Mouse (Mus musculus): ENCODE measurements around the gene Sema5a. TPM values are rescaled to one million over a fixed set of nuclear protein-coding genes. Genes with fewer than 3 reads are reported as not detected.
A peak's percentile ranks its signal among the peaks of the same experiment; 100 is the strongest.

Sema5a gene
- polyA plus RNA-seq, 1 experiment from 2014 or later, result 6.5 TPM

DNA sequence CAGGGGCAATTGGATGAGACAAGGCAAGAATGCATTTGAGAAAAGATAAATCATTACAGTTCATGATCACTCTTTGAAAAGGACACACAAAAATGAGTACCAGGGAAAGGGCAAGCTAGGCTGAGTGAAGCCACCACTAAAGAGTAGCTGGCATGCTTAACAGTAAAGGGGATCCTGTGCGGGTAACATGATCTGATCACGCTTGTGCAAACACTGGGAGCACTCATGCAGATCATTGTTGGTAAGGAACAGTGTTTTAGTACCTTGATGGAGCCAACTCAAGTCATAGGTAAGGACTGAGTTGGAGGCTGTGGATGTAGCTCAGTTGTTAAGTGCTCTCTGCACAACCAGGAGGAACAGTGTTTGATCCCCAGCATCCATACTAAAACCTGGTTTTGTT, 273.3 kb downstream of the Sema5a start:
- Histone ChIP-seq H3K4me1 (replicated peaks) (peaks cover 11% of the 10 kb centered on the region), H3K9me3 (replicated peaks) (no peaks in the 10 kb centered on the region), H3K36me3 (no peaks in the 10 kb centered on the region), H3K4me2 (no peak overlapping the region), H3K27ac (peak overlapping the region; percentile 27; the same call in 1 of the 2 replicates), H3K4me3 (no peak overlapping the region), H3K27me3 (no peaks in the 10 kb centered on the region), H3K9ac (no peak overlapping the region)
- 81% methylated on average over 2 of the region's 2 CpGs for WGBS
- no peak for ATAC-seq (replicated peaks; ENCODE audit: insufficient number of reproducible peaks, insufficient read depth, low FRiP score, low read depth)

DNA sequence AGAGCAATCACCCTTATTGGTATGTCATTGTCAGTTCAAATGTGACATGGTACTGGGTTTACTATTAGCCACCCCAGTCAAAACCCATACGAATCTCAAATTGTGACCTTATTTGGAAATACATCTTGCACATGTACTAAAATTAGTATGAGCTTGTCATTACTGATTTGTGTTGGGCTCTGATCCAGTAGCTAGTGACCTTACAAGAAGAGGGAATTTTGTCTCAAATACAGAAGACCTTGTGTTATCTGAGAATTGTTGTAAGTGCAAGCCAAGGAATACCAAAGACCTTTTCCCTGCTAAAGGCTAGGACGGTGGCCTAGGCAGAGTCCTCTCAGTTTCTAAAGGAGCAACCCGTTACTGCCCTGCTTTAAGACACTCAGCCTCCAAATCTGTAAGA, 287.9 kb downstream of the Sema5a start:
- no peaks in the 10 kb centered on the region for H3K27me3 ChIP-seq
- no peaks in the 10 kb centered on the region for H3K9me3 ChIP-seq (replicated peaks)
- H3K4me2 ChIP-seq, result no peak overlapping the region
- H3K4me3 ChIP-seq, result no peak overlapping the region
- no peak for ATAC-seq (replicated peaks; ENCODE audit: insufficient number of reproducible peaks, insufficient read depth, low FRiP score, low read depth)
- 47% methylated on average over 3 of the region's 3 CpGs for WGBS
- H3K4me1 ChIP-seq (replicated peaks), result peaks cover 7% of the 10 kb centered on the region
- no peaks in the 10 kb centered on the region for H3K36me3 ChIP-seq
- peak overlapping the region; percentile 71 for H3K27ac ChIP-seq
- no peak overlapping the region for H3K9ac ChIP-seq

DNA sequence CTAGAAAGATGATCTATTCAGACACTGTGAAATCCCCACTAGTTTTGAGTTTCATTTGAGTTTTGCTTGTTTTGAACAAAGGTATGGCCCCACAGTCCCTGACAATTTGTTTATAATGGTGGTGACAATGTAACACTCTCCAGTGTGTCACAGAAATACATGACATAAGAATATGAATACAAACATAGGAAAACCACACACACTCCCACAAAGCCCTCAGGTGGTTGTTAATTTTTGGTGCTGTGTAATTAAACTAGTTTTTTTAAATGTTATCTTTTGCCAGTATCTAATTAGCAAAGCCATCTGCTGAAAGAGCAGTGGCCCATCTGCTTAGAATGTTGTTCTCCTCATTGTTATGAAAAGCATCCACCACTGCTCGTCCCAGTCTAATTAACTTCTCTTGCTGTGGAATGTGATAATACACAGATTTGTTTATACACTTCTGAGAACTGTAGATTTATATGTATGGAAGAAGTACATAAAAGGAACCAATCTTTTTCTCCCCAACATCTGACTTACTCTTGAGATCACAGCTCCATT, 289.0 kb downstream of the Sema5a start:
- 67% methylated on average over 1 of the region's 1 CpGs for WGBS
- Histone ChIP-seq H3K9ac (no peak overlapping the region), H3K4me2 (no peak overlapping the region), H3K9me3 (replicated peaks) (no peaks in the 10 kb centered on the region), H3K4me1 (replicated peaks) (peaks cover 7% of the 10 kb centered on the region), H3K4me3 (no peak overlapping the region), H3K27ac (no peak overlapping the region), H3K27me3 (no peaks in the 10 kb centered on the region), H3K36me3 (no peaks in the 10 kb centered on the region)
- ATAC-seq (replicated peaks; ENCODE audit: insufficient number of reproducible peaks, insufficient read depth, low FRiP score, low read depth), result no peak

DNA sequence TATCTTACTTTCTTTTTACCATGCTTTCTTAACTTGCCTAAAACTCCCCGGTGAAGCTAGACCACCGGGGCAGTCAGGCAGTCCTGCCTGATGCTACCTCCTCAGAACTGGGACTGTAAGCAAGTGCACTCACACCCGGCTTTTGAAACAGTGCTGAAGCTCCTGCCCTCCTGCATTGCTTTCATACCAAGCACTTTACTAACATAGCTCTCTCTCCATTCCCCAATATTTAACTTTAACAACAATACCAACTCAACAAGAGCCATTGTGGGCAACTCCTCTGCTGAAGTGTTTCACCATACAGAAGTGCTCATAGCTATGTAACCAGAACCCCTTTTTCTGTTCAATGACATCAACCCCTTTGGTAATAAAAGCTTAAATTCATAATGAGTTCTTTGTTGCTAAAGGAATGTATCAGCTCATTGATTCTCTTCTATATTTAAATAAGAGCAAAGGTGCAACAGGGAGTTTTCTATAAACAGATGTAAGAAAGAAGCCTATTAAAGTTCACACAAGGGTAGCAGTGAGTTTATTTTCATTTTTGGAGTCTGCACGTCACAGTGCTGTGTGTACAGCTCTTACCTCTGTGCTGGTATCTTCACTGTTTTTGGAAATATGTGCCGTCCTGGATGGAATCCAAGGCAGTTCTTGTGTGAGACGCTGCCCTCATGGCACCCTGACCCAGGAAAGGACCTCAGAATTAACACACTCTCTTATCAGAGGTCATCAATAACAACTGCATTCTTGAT, 292.3 kb downstream of the Sema5a start:
- H3K4me2 ChIP-seq, result no peak overlapping the region
- H3K36me3 ChIP-seq, result no peaks in the 10 kb centered on the region
- H3K9ac ChIP-seq, result no peak overlapping the region
- no peak overlapping the region for H3K4me3 ChIP-seq
- H3K9me3 ChIP-seq (replicated peaks), result no peaks in the 10 kb centered on the region
- H3K4me1 ChIP-seq (replicated peaks), result peaks cover 7% of the 10 kb centered on the region
- no peak for ATAC-seq (replicated peaks; ENCODE audit: insufficient number of reproducible peaks, insufficient read depth, low FRiP score, low read depth)
- no peaks in the 10 kb centered on the region for H3K27me3 ChIP-seq
- WGBS, result 62% methylated on average over 6 of the region's 6 CpGs
- no peak overlapping the region for H3K27ac ChIP-seq

DNA sequence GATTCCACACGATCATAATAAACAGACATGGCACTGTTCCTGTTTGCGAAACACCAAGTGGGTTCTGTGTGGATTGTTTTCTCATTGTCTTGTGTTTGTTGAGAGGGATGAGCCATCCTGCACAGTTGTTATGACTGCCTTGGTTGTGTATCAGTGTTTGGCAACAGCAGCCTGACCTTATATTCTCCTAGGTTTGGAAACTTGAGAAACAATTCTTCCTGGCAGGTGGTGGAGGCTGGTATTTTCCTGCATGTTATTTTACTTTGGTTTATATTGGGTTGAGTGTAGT, 292.8 kb downstream of the Sema5a start:
- 77% methylated on average over 2 of the region's 2 CpGs for WGBS
- no peak overlapping the region for H3K27ac ChIP-seq
- H3K9ac ChIP-seq, result no peak overlapping the region
- H3K4me3 ChIP-seq, result no peak overlapping the region
- H3K4me2 ChIP-seq, result no peak overlapping the region
- ATAC-seq (replicated peaks; ENCODE audit: insufficient number of reproducible peaks, insufficient read depth, low FRiP score, low read depth), result no peak
- peaks cover 3% of the 10 kb centered on the region for H3K4me1 ChIP-seq (replicated peaks)
- no peaks in the 10 kb centered on the region for H3K9me3 ChIP-seq (replicated peaks)
- no peaks in the 10 kb centered on the region for H3K36me3 ChIP-seq
- H3K27me3 ChIP-seq, result no peaks in the 10 kb centered on the region

DNA sequence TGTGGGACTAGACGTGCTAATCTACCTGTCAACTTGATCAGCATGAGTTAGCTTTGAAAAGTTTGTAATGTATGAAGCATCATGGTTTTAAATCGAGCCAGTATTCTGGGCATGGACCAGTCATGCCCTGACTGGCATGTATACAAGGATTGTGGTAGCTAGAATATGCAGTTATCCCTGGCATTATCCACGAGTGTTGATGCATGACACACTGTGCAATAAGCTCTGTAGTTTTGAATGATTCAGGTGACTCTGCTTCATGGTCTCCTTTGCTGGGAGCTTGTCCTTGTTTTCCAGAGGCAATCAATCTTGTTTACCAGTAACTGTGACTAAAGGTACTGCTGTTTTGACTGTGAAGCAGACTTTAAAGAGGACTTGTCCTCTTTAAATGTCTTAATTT, 293.5 kb downstream of the Sema5a start:
- H3K9ac ChIP-seq, result no peak overlapping the region
- 66% methylated on average over 3 of the region's 3 CpGs for WGBS
- no peaks in the 10 kb centered on the region for H3K27me3 ChIP-seq
- H3K4me2 ChIP-seq, result no peak overlapping the region
- no peak overlapping the region for H3K27ac ChIP-seq
- no peak overlapping the region for H3K4me3 ChIP-seq
- H3K9me3 ChIP-seq (replicated peaks), result no peaks in the 10 kb centered on the region
- no peak for ATAC-seq (replicated peaks; ENCODE audit: insufficient number of reproducible peaks, insufficient read depth, low FRiP score, low read depth)
- H3K4me1 ChIP-seq (replicated peaks), result no peaks in the 10 kb centered on the region
- no peaks in the 10 kb centered on the region for H3K36me3 ChIP-seq

DNA sequence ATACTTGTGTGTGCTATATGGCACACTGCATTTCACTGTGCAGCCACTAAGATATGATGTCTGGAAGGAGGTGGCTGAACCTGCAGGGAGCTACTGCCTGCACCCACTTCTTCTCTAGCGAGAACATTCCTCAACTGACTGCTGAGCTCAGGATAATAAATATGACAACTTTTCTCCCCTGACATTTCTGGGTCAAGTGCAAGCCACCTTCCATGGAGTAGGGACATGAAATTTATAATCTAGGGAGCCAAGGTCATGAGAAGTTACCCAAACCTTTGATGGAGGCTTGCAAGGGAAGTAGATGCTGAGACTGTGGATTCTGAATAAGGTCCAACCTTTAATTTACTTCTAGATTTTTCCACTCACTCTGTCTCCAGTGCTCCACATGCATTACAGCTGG, 298.1 kb downstream of the Sema5a start:
- no peak overlapping the region for H3K9ac ChIP-seq
- ATAC-seq (replicated peaks; ENCODE audit: insufficient number of reproducible peaks, insufficient read depth, low FRiP score, low read depth), result no peak
- H3K36me3 ChIP-seq, result no peaks in the 10 kb centered on the region
- H3K4me2 ChIP-seq, result no peak overlapping the region
- no peaks in the 10 kb centered on the region for H3K9me3 ChIP-seq (replicated peaks)
- 70% methylated on average over 1 of the region's 1 CpGs for whole genome bisulfite sequencing
- no peaks in the 10 kb centered on the region for H3K27me3 ChIP-seq
- no peaks in the 10 kb centered on the region for H3K4me1 ChIP-seq (replicated peaks)
- no peak overlapping the region for H3K27ac ChIP-seq
- H3K4me3 ChIP-seq, result no peak overlapping the region

DNA sequence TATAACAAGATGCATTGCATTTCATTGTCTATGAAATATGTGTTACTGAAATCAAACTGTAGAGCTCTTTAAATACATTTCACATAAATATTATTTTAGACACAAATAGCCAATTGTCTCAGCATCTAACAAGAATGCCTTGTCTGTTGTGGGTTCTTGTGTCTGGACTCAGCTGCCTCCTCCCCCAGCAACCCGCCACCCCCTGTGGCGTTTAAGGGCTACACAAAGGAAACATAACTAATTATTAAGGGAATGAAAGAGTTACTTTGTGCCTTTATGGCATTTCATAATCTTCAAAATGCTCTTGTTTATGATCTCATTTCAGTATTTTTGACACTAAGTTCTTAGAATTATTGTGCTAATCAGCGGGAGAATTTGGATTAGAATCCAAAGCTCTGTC, 298.6 kb downstream of the Sema5a start:
- H3K9ac ChIP-seq, result no peak overlapping the region
- 92% methylated on average over 3 of the region's 3 CpGs for WGBS
- no peaks in the 10 kb centered on the region for H3K4me1 ChIP-seq (replicated peaks)
- no peaks in the 10 kb centered on the region for H3K36me3 ChIP-seq
- no peak overlapping the region for H3K4me2 ChIP-seq
- H3K9me3 ChIP-seq (replicated peaks), result no peaks in the 10 kb centered on the region
- no peak for ATAC-seq (replicated peaks; ENCODE audit: insufficient number of reproducible peaks, insufficient read depth, low FRiP score, low read depth)
- H3K27ac ChIP-seq, result no peak overlapping the region
- H3K27me3 ChIP-seq, result no peaks in the 10 kb centered on the region
- no peak overlapping the region for H3K4me3 ChIP-seq

DNA sequence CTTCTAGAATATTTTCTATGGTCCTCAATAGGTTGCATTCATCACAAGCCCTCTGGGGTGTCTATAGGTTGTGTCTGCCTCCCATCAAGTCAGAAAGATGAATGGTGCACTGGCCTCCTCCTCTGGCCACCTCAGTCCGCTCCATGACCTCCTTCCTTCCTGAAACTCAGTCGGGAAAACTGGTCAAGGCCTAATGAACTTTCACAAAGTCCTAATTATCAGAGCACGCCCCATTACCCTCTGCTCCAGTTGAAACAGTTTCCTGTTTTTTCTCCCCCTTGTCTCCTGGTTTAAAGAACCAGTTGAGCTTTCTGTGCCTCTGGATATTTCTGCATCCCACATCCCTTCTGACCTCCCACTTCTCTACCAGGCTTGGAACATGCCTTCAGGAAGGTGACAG, 300.8 kb downstream of the Sema5a start:
- H3K4me3 ChIP-seq, result no peak overlapping the region
- no peak overlapping the region for H3K9ac ChIP-seq
- no peak for ATAC-seq (replicated peaks; ENCODE audit: insufficient number of reproducible peaks, insufficient read depth, low FRiP score, low read depth)
- no peaks in the 10 kb centered on the region for H3K27me3 ChIP-seq
- H3K9me3 ChIP-seq (replicated peaks), result no peaks in the 10 kb centered on the region
- no peak overlapping the region for H3K27ac ChIP-seq
- no peaks in the 10 kb centered on the region for H3K4me1 ChIP-seq (replicated peaks)
- no peaks in the 10 kb centered on the region for H3K36me3 ChIP-seq
- H3K4me2 ChIP-seq, result no peak overlapping the region
- WGBS, result 61% methylated on average over 3 of the region's 3 CpGs

DNA sequence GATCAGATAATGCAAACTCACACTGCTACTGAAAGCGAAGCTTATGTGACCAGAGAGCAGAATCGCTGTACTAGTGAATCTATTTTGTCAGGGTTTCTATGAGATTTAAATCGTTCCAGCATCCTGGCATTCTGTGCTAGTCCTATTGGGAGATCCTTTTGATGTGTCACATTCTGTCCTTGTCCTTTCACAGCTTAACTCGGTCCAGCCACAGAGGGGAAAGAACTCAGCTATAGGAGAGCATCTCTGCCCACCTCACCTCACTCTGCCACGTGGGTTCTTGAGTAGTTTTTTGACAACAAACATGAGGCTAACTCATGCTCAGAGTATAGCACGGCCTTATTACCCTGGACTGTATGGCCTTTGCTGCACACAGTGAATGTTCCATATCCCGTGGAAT, 302.1 kb downstream of the Sema5a start:
- Histone ChIP-seq H3K36me3 (no peaks in the 10 kb centered on the region), H3K4me2 (no peak overlapping the region), H3K4me3 (no peak overlapping the region), H3K9me3 (replicated peaks) (no peaks in the 10 kb centered on the region), H3K9ac (no peak overlapping the region), H3K27ac (no peak overlapping the region), H3K4me1 (replicated peaks) (no peaks in the 10 kb centered on the region), H3K27me3 (no peaks in the 10 kb centered on the region)
- 85% methylated on average over 7 of the region's 7 CpGs for whole genome bisulfite sequencing
- no peak for ATAC-seq (replicated peaks; ENCODE audit: insufficient number of reproducible peaks, insufficient read depth, low FRiP score, low read depth)

DNA sequence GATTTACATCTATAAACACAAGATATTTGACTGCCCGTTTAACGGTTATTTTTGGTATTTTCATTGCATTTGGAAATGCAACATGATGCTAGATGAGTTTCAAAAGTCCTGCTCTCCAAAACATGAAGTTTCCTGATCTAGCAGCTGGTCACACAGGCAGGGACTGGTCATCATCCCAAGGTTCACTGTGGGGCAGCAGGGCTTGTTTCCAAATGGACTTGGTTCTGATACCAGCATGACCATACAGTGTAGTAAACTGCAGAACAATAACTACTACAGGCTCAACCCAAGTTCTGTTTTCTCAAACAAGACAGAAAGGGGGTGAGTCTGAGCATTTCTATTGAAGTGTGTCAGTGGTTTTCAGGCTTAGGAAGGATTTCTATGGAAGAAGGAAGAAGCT, 314.3 kb downstream of the Sema5a start:
- Histone ChIP-seq H3K4me2 (no peak overlapping the region), H3K4me1 (replicated peaks) (0 out of 2 replicates have a peak, but pooled peaks cover 2% of the 10 kb centered on the region), H3K27me3 (no peaks in the 10 kb centered on the region), H3K9ac (no peak overlapping the region), H3K36me3 (no peaks in the 10 kb centered on the region), H3K27ac (no peak overlapping the region), H3K9me3 (replicated peaks) (no peaks in the 10 kb centered on the region), H3K4me3 (no peak overlapping the region)
- ATAC-seq (replicated peaks; ENCODE audit: insufficient number of reproducible peaks, insufficient read depth, low FRiP score, low read depth), result no peak
- WGBS, result 93% methylated on average over 2 of the region's 2 CpGs

DNA sequence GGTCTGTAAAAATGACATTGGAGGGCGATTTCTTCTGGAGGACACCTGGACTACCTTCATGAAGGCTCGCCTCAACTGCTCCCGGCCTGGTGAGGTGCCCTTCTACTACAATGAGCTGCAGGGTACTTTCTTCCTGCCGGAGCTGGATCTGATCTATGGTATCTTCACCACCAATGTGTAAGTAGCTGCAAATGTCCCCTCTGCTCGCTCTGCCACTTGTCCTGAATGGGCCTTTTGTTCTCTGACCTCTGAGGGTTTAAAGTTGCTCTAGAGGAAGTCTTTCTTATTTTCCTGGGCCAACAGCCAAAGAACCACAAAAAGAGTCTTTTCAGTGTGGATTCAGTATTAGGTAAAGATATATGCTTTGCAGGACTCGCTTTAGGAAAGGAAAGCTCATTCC, 318.0 kb downstream of the Sema5a start:
- H3K27ac ChIP-seq, result no peak overlapping the region
- H3K4me1 ChIP-seq (replicated peaks), result 0 out of 2 replicates have a peak, but pooled peaks cover 2% of the 10 kb centered on the region
- H3K36me3 ChIP-seq, result no peaks in the 10 kb centered on the region
- H3K27me3 ChIP-seq, result no peaks in the 10 kb centered on the region
- no peak overlapping the region for H3K9ac ChIP-seq
- H3K4me2 ChIP-seq, result no peak overlapping the region
- no peaks in the 10 kb centered on the region for H3K9me3 ChIP-seq (replicated peaks)
- no peak overlapping the region for H3K4me3 ChIP-seq
- WGBS, result 60% methylated on average over 6 of the region's 6 CpGs
- ATAC-seq (replicated peaks; ENCODE audit: insufficient number of reproducible peaks, insufficient read depth, low FRiP score, low read depth), result no peak

All from heart, embryonic 15.5 days (tissue).